Mouse (Mus musculus): ENCODE data around the gene Acvr1. TPM values are rescaled to one million over a fixed set of nuclear protein-coding genes. Genes with fewer than 3 reads are reported as not detected.

Gene Acvr1
- 9.5 and 10.5 TPM in 2 replicates for polyA plus RNA-seq (2014; fragmentation: Nextera tagmentation; extraction: Ambion mirVana)

DNA sequence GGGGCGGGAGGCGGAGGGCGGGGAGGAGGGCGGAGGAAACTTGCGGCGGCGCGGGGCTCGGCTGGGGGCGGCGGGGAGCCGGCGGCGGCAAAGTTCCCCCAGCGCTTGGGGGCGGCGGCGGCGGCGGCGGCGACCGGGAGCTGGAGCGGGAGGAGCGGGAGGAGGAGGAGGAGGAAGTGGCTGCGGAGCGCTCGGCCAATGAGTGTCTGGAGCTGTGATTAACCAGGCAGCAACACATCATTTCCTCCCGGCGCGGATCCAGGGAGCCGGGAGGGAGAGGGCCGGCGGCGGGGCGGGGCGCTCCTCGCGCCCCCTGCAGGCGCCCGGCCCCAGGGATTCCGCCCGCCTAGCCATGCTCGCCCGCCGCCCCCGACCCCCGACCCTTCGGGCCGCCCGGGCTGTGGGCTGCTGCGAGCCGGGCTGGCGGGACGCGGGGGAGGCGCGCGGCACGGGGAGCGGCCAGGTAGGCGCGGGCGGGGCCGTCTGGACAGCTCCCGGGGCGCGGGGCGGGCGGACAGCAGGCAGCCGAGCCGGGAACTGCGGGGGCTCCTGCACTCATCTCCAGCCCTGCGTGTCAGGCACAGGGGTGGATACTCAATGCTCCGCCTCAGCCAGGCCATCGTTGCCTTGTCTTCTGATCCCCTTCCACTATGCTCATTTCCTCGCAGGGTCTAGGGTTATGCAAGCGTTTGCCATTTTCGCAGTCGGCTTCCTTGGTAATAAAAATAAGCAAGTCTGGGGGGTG, at the start of gene Acvr1, which contains the start of gene Upp2:
Gene Acvr1, minus strand, starts transcription at position 92 of the 745 bp plus-strand sequence.
Gene Upp2, plus strand, starts transcription at position 233 of the 745 bp plus-strand sequence.
- H3K9ac ChIP-seq (replicated peaks; ENCODE audit: low read depth, low read length), result peak within 1 kb of the TSS; percentile 95
- H3K27me3 ChIP-seq (ENCODE audit: control insufficient read depth, insufficient read depth, low read length), result no peaks in the 10 kb centered on the region
- peaks cover 27% of the 10 kb centered on the region for H3K4me1 ChIP-seq (ENCODE audit: control insufficient read depth, insufficient read depth, low read length)
- H3K4me2 ChIP-seq (replicated peaks; ENCODE audit: low read depth, low read length), result peak within 1 kb of the TSS; percentile 72
- H3K36me3 ChIP-seq (ENCODE audit: control insufficient read depth, insufficient read depth, low read length), result no peaks in the 10 kb centered on the region
- peak within 1 kb of the TSS; percentile 90 for H3K4me3 ChIP-seq (ENCODE audit: low read depth, low read length)
- under 1% methylated on average over 39 of the region's 80 CpGs for WGBS
- peak; percentile 94 for ATAC-seq (ENCODE audit: insufficient number of reproducible peaks, insufficient read depth, low FRiP score, low read depth)
- H3K9me3 ChIP-seq (ENCODE audit: control insufficient read depth, low read depth, low read length), result no peaks in the 10 kb centered on the region
- peak within 1 kb of the TSS; percentile 97 for H3K27ac ChIP-seq (ENCODE audit: low read length)

DNA sequence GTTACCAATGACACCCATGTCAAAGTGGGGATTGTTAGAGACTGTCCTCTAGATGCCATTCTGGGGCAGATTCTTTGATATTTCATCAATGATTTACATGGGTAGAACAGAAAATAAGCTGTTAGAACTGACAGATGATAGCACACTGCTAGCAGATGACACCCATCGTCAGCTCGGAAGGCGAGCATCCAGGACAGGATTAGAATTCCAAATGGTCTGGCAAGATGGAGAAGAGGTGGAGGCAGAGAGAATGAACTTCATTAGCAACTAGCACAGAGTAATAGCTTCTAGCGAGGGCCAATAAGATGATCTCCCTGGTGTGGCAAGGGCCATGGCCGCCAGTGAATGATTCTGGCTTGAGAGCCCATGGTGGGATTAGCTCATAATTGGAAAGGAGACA, 48.8 kb upstream of the Acvr1 start:
- H3K27ac ChIP-seq (ENCODE audit: low read length), result no peak overlapping the region
- H3K9me3 ChIP-seq (ENCODE audit: control insufficient read depth, low read depth, low read length), result no peaks in the 10 kb centered on the region
- no peak for ATAC-seq (ENCODE audit: insufficient number of reproducible peaks, insufficient read depth, low FRiP score, low read depth)
- no peaks in the 10 kb centered on the region for H3K27me3 ChIP-seq (ENCODE audit: control insufficient read depth, insufficient read depth, low read length)
- H3K36me3 ChIP-seq (ENCODE audit: control insufficient read depth, insufficient read depth, low read length), result no peaks in the 10 kb centered on the region
- H3K4me3 ChIP-seq (ENCODE audit: low read depth, low read length), result no peak overlapping the region
- no peak overlapping the region for H3K9ac ChIP-seq (replicated peaks; ENCODE audit: low read depth, low read length)
- no peak overlapping the region for H3K4me2 ChIP-seq (replicated peaks; ENCODE audit: low read depth, low read length)
- no peaks in the 10 kb centered on the region for H3K4me1 ChIP-seq (ENCODE audit: control insufficient read depth, insufficient read depth, low read length)
- 94% methylated on average over 5 of the region's 5 CpGs for WGBS

DNA sequence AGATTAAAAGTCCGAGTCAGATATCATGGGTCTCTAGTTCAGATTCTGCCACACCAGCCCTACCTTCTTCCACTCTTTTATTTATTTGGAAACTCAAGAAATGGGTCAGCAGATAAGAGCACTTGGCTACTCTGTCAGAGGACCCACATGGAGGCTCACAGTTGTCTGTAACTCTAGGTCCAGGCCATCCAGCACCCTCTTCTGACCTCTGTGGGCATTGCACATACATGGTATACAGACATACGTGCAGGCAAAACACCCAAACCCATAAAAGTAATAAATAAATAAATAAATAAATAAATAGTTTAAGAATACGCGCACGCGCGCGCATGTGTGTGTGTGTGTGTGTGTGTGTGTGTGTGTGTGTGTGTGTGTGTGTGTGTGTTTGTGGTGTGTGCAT, 47.9 kb upstream of the Acvr1 start:
- no peaks in the 10 kb centered on the region for H3K9me3 ChIP-seq (ENCODE audit: control insufficient read depth, low read depth, low read length)
- no peak for ATAC-seq (ENCODE audit: insufficient number of reproducible peaks, insufficient read depth, low FRiP score, low read depth)
- no peak overlapping the region for H3K27ac ChIP-seq (ENCODE audit: low read length)
- no peak overlapping the region for H3K9ac ChIP-seq (replicated peaks; ENCODE audit: low read depth, low read length)
- no peaks in the 10 kb centered on the region for H3K27me3 ChIP-seq (ENCODE audit: control insufficient read depth, insufficient read depth, low read length)
- H3K4me1 ChIP-seq (ENCODE audit: control insufficient read depth, insufficient read depth, low read length), result no peaks in the 10 kb centered on the region
- H3K4me3 ChIP-seq (ENCODE audit: low read depth, low read length), result no peak overlapping the region
- no peak overlapping the region for H3K4me2 ChIP-seq (replicated peaks; ENCODE audit: low read depth, low read length)
- no peaks in the 10 kb centered on the region for H3K36me3 ChIP-seq (ENCODE audit: control insufficient read depth, insufficient read depth, low read length)
- 96% methylated on average over 8 of the region's 8 CpGs for WGBS

DNA sequence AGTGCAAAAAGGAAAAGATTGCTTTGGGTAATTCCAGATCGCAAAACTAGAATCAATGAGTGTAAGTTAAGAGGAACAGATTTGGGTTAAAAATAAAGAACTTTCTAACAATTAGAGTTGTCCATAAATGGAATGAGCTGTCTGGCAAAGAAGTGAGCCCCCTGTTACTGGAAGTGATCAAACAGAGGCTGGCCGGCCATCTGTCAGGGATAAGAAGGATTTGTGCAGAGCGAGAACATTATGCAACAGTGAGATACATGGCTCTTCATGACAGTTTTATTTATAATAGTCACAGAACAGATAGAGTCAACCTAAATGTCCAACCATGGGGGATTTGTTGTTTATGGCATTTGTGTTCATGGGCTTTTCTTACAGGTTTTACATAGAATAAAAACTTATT, 46.8 kb upstream of the Acvr1 start:
- Histone ChIP-seq H3K36me3 (ENCODE audit: control insufficient read depth, insufficient read depth, low read length) (no peaks in the 10 kb centered on the region), H3K27ac (ENCODE audit: low read length) (no peak overlapping the region), H3K9ac (replicated peaks; ENCODE audit: low read depth, low read length) (no peak overlapping the region), H3K4me1 (ENCODE audit: control insufficient read depth, insufficient read depth, low read length) (no peaks in the 10 kb centered on the region), H3K9me3 (ENCODE audit: control insufficient read depth, low read depth, low read length) (no peaks in the 10 kb centered on the region), H3K4me2 (replicated peaks; ENCODE audit: low read depth, low read length) (no peak overlapping the region), H3K27me3 (ENCODE audit: control insufficient read depth, insufficient read depth, low read length) (no peaks in the 10 kb centered on the region), H3K4me3 (ENCODE audit: low read depth, low read length) (no peak overlapping the region)
- 74% methylated on average over 3 of the region's 3 CpGs for WGBS
- no peak for ATAC-seq (ENCODE audit: insufficient number of reproducible peaks, insufficient read depth, low FRiP score, low read depth)

DNA sequence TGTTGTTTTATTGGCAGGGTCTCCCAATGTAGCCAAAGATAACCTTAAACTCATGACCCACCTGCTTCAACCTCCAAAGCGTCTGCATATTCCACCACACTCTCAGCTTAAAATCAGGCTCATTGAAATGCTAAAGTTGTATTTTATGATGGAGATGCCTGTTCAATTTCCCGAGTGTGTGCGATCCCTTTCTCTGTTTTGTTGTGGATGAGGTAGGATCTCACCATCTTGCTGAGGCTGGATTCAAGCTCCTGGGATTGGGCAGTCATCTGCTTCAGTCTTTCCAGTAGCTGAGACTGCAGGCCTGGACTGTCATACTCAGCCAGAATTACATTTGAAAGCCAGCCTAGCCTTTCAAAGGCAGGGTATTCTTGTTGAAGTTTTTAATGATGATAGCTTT, 37.8 kb upstream of the Acvr1 start:
- no peak overlapping the region for H3K4me3 ChIP-seq (ENCODE audit: low read depth, low read length)
- H3K4me2 ChIP-seq (replicated peaks; ENCODE audit: low read depth, low read length), result no peak overlapping the region
- no peaks in the 10 kb centered on the region for H3K4me1 ChIP-seq (ENCODE audit: control insufficient read depth, insufficient read depth, low read length)
- no peaks in the 10 kb centered on the region for H3K27me3 ChIP-seq (ENCODE audit: control insufficient read depth, insufficient read depth, low read length)
- no peak for ATAC-seq (ENCODE audit: insufficient number of reproducible peaks, insufficient read depth, low FRiP score, low read depth)
- H3K27ac ChIP-seq (ENCODE audit: low read length), result no peak overlapping the region
- H3K9me3 ChIP-seq (ENCODE audit: control insufficient read depth, low read depth, low read length), result no peaks in the 10 kb centered on the region
- H3K36me3 ChIP-seq (ENCODE audit: control insufficient read depth, insufficient read depth, low read length), result no peaks in the 10 kb centered on the region
- H3K9ac ChIP-seq (replicated peaks; ENCODE audit: low read depth, low read length), result no peak overlapping the region
- 97% methylated on average over 3 of the region's 3 CpGs for WGBS

DNA sequence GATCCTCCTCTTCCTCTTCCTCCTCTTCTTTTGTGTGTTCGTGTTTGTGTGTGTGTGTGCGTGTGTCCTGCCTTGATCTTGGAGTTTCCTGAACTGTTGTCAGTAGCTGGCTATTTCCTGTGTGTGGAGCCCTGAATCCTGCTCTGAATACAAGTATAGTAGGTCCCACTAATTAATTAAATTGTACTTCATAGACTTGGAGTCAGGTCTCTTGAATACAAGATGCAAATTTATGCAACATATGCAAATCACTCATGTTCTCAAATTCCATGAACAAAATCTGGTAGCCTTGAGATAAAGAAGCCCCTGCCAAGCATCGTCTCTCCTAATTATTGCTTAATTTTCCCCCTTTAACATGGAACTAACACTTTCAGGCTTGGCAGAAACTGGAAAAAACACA, 36.4 kb upstream of the Acvr1 start:
- no peak overlapping the region for H3K9ac ChIP-seq (replicated peaks; ENCODE audit: low read depth, low read length)
- no peak overlapping the region for H3K27ac ChIP-seq (ENCODE audit: low read length)
- H3K9me3 ChIP-seq (ENCODE audit: control insufficient read depth, low read depth, low read length), result no peaks in the 10 kb centered on the region
- WGBS, result 90% methylated on average over 3 of the region's 3 CpGs
- H3K4me3 ChIP-seq (ENCODE audit: low read depth, low read length), result no peak overlapping the region
- H3K36me3 ChIP-seq (ENCODE audit: control insufficient read depth, insufficient read depth, low read length), result no peaks in the 10 kb centered on the region
- no peaks in the 10 kb centered on the region for H3K4me1 ChIP-seq (ENCODE audit: control insufficient read depth, insufficient read depth, low read length)
- H3K4me2 ChIP-seq (replicated peaks; ENCODE audit: low read depth, low read length), result no peak overlapping the region
- no peak for ATAC-seq (ENCODE audit: insufficient number of reproducible peaks, insufficient read depth, low FRiP score, low read depth)
- H3K27me3 ChIP-seq (ENCODE audit: control insufficient read depth, insufficient read depth, low read length), result no peaks in the 10 kb centered on the region

DNA sequence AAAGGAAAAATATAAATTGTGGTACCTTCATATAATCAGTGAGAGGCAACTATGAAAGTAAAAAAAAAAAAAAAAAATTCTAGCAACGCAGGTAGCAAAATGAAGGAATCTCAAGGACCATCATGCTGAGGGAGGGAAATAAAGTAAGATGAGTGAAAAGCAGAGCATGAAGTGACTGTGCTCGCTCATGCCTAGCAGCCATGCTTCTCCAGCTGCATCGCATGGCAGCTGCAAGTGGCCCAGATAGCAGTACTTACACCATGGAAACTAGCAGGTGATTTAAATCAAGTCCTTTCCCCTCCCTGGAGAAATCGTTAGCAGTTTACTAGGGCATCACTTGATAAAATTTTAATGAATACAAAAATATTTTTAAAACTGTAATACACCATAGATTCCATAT, 34.4 kb upstream of the Acvr1 start:
- Histone ChIP-seq H3K9ac (replicated peaks; ENCODE audit: low read depth, low read length) (no peak overlapping the region), H3K4me3 (ENCODE audit: low read depth, low read length) (no peak overlapping the region), H3K36me3 (ENCODE audit: control insufficient read depth, insufficient read depth, low read length) (no peaks in the 10 kb centered on the region), H3K27me3 (ENCODE audit: control insufficient read depth, insufficient read depth, low read length) (no peaks in the 10 kb centered on the region), H3K4me1 (ENCODE audit: control insufficient read depth, insufficient read depth, low read length) (no peaks in the 10 kb centered on the region), H3K27ac (ENCODE audit: low read length) (no peak overlapping the region), H3K4me2 (replicated peaks; ENCODE audit: low read depth, low read length) (no peak overlapping the region), H3K9me3 (ENCODE audit: control insufficient read depth, low read depth, low read length) (no peaks in the 10 kb centered on the region)
- no peak for ATAC-seq (ENCODE audit: insufficient number of reproducible peaks, insufficient read depth, low FRiP score, low read depth)
- WGBS, result 92% methylated on average over 4 of the region's 4 CpGs

DNA sequence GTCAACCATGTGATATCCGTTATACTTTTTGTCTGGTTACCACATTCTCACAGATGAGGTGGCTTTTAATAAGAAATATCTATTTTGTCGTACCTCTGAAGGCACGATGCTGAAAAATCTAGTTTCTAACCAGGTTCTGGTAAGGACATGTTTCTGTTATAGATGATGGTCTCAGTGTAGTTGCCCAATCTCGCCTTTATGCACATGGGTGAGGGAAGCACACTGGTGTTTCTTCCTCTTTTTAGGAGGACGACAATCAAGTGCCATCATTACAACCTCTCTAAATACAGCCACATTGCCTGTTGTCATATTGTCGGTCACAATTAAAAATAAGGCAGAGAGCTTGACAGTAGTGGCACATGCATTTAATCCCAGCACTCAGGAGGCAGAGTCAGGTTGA, 32.7 kb upstream of the Acvr1 start:
- no peaks in the 10 kb centered on the region for H3K36me3 ChIP-seq (ENCODE audit: control insufficient read depth, insufficient read depth, low read length)
- ATAC-seq (ENCODE audit: insufficient number of reproducible peaks, insufficient read depth, low FRiP score, low read depth), result no peak
- H3K9me3 ChIP-seq (ENCODE audit: control insufficient read depth, low read depth, low read length), result no peaks in the 10 kb centered on the region
- 95% methylated on average over 6 of the region's 6 CpGs for WGBS
- no peak overlapping the region for H3K4me2 ChIP-seq (replicated peaks; ENCODE audit: low read depth, low read length)
- H3K4me3 ChIP-seq (ENCODE audit: low read depth, low read length), result no peak overlapping the region
- no peak overlapping the region for H3K27ac ChIP-seq (ENCODE audit: low read length)
- no peak overlapping the region for H3K9ac ChIP-seq (replicated peaks; ENCODE audit: low read depth, low read length)
- H3K27me3 ChIP-seq (ENCODE audit: control insufficient read depth, insufficient read depth, low read length), result no peaks in the 10 kb centered on the region
- peaks cover 7% of the 10 kb centered on the region for H3K4me1 ChIP-seq (ENCODE audit: control insufficient read depth, insufficient read depth, low read length)

DNA sequence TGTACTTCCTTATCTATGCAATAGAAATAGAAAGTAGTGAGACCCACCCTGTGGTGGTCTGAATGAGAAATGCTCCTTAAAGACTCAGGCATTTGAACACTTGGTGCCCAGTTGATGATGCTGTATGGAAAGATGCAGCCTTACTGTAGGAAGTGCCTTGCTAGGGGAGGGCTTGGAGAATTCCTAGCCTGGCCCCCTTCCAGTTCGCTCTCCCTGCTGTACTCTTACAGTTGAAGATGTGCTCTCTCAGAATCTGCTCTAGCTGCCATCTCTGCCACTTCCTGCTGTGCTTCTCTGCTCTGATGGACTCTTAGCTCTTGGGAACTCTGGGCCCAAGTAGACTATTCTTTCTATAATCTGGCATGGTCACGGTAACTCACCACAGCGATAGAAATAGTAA, 30.6 kb upstream of the Acvr1 start:
- H3K9me3 ChIP-seq (ENCODE audit: control insufficient read depth, low read depth, low read length), result no peaks in the 10 kb centered on the region
- no peaks in the 10 kb centered on the region for H3K27me3 ChIP-seq (ENCODE audit: control insufficient read depth, insufficient read depth, low read length)
- H3K4me3 ChIP-seq (ENCODE audit: low read depth, low read length), result no peak overlapping the region
- H3K4me1 ChIP-seq (ENCODE audit: control insufficient read depth, insufficient read depth, low read length), result peaks cover 7% of the 10 kb centered on the region
- no peaks in the 10 kb centered on the region for H3K36me3 ChIP-seq (ENCODE audit: control insufficient read depth, insufficient read depth, low read length)
- no peak overlapping the region for H3K4me2 ChIP-seq (replicated peaks; ENCODE audit: low read depth, low read length)
- no peak overlapping the region for H3K9ac ChIP-seq (replicated peaks; ENCODE audit: low read depth, low read length)
- WGBS, result 95% methylated on average over 3 of the region's 3 CpGs
- no peak overlapping the region for H3K27ac ChIP-seq (ENCODE audit: low read length)
- ATAC-seq (ENCODE audit: insufficient number of reproducible peaks, insufficient read depth, low FRiP score, low read depth), result no peak
